ENCODE assay signal across 16 mouse cellular contexts in the genomic region with DNA sequence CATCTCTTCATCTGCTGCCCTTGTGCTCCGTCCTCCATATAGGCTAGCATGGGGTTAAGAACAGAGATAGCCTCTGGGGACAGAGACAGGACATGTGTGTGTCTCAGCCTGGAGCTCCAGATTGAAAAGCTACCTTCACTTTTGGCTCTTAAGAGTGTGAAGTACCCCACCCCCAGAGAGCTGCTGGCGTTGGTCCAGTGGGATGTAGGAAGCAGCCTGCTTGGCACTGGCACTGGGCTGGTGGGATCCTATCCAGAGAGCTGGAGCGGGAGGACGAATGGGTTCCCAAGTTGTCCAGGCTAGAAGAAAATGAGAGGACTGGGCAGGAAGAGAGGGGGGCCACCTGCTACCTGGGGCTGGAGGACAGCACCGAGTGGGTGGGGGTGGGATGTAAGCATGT. TPM values are rescaled to one million over a fixed set of nuclear protein-coding genes. Genes with fewer than 3 reads are reported as not detected.
DNase-seq lines count a peak whose midpoint lies in the region; ATAC-seq lines count a peak whose summit lies in the region.
"Had no signal": no experiment of that assay in that cellular context is flagged by ENCODE, and none has a peak within 500 bp of the region (broad histone marks: within the 10 kb centered on the region; RNA-seq: fewer than 3 reads in every experiment).

No protein-coding gene starts in this region.

- peak overlapping the region; percentile 53 for H3K27ac ChIP-seq in forebrain, embryonic 15.5 days (replicated peaks)
- H3K27ac ChIP-seq in forebrain, embryonic 10.5 days, result no peak overlapping the region
- no peak overlapping the region for H3K27ac ChIP-seq in midbrain, embryonic 13.5 days
- H3K27ac ChIP-seq: liver, embryonic 14.5 days had no signal

- H3K27me3 ChIP-seq in forebrain, embryonic 15.5 days, result no peaks in the 10 kb centered on the region
- H3K27me3 ChIP-seq in forebrain, embryonic 10.5 days (ENCODE audit: poor library complexity, severe bottlenecking), result no peaks in the 10 kb centered on the region
- H3K27me3 ChIP-seq in midbrain, embryonic 13.5 days, result no peaks in the 10 kb centered on the region

- no peak overlapping the region for H3K4me3 ChIP-seq in forebrain, embryonic 15.5 days
- H3K4me3 ChIP-seq in forebrain, embryonic 10.5 days, result no peak overlapping the region
- no peak overlapping the region for H3K4me3 ChIP-seq in midbrain, embryonic 13.5 days (replicated peaks)

- intact Hi-C loops in left cerebral cortex, postnatal 14 days (cut with DNase I), result no loop called here

- peaks cover 14% of the 10 kb centered on the region for H3K4me1 ChIP-seq in forebrain, embryonic 15.5 days
- no peaks in the 10 kb centered on the region for H3K4me1 ChIP-seq in forebrain, embryonic 10.5 days
- H3K4me1 ChIP-seq in midbrain, embryonic 13.5 days (replicated peaks), result no peaks in the 10 kb centered on the region

- H3K4me2 ChIP-seq in forebrain, embryonic 15.5 days (replicated peaks), result no peak overlapping the region
- no peak overlapping the region for H3K4me2 ChIP-seq in midbrain, embryonic 13.5 days (replicated peaks)

- 58% methylated on average over 5 of the region's 5 CpGs for WGBS in forebrain, embryonic 15.5 days
- WGBS in forebrain, embryonic 10.5 days, result 84% methylated on average over 5 of the region's 5 CpGs
- 83% methylated on average over 5 of the region's 5 CpGs for WGBS in midbrain, embryonic 13.5 days

- H3K9me3 ChIP-seq in forebrain, embryonic 15.5 days, result no peaks in the 10 kb centered on the region
- H3K9me3 ChIP-seq in forebrain, embryonic 10.5 days, result no peaks in the 10 kb centered on the region
- H3K9me3 ChIP-seq in midbrain, embryonic 13.5 days, result no peaks in the 10 kb centered on the region

- H3K36me3 ChIP-seq in forebrain, embryonic 15.5 days, result no peaks in the 10 kb centered on the region
- H3K36me3 ChIP-seq in forebrain, embryonic 10.5 days (replicated peaks), result no peaks in the 10 kb centered on the region
- no peaks in the 10 kb centered on the region for H3K36me3 ChIP-seq in midbrain, embryonic 13.5 days

- H3K9ac ChIP-seq in forebrain, embryonic 15.5 days (replicated peaks), result no peak overlapping the region
- H3K9ac ChIP-seq in midbrain, embryonic 13.5 days (replicated peaks), result no peak overlapping the region
- H3K9ac ChIP-seq: liver, embryonic 14.5 days had no signal

- 0 out of 2 replicates have a peak, but pooled peaks have one; percentile 51 for ATAC-seq in forebrain, embryonic 15.5 days (replicated peaks)
- no peak for ATAC-seq in midbrain, embryonic 13.5 days

- DNase-seq in forebrain, embryonic 10.5 days (ENCODE audit: extremely low spot score, low spot score), result no peak
- DNase-seq in layer of hippocampus, postnatal 10 days (ENCODE audit: low spot score in 2 of 2), result peak; percentile 42 to 62
- DNase-seq in layer of hippocampus, adult 9-10 months (ENCODE audit: low spot score), result no peak
- DNase-seq in cerebellum, adult 9-11 months, result peak; percentile 46
- peak; percentile 44 to 68 for DNase-seq in left cerebral cortex, postnatal 14 days (ENCODE audit: low spot score in 2 of 2)
- no peak for DNase-seq in thymus, postnatal 4 days
- DNase-seq: heart, adult 18-20 months; heart, postnatal 10 days; thymus, postnatal 14 days had no signal

RNA-seq across cellular contexts. Expression of gene AL607142.1, which starts 46.4 kb away (rescaled TPM):
- not detected in 2 replicates for polyA plus RNA-seq in forebrain, embryonic 15.5 days (2015; fragmentation: Nextera tagmentation; extraction: Ambion mirVana)
- not detected in 2 replicates for polyA plus RNA-seq in forebrain, embryonic 10.5 days (2016; fragmentation: Nextera tagmentation; extraction: Ambion mirVana)
- total RNA-seq in layer of hippocampus, postnatal 10 days (2021), result not detected
- not detected for total RNA-seq in left cerebral cortex, postnatal 14 days (2021)
- not detected in 2 replicates for polyA plus RNA-seq in midbrain, embryonic 13.5 days (2015; fragmentation: Nextera tagmentation; extraction: Ambion mirVana)
- total RNA-seq: heart, adult 18-20 months; heart, postnatal 10 days; layer of hippocampus, postnatal 25 days; megakaryocyte progenitor cell, adult 5-6 weeks had no signal
- polyA plus RNA-seq: embryonic facial prominence, embryonic 11.5 days; intestine, embryonic 16.5 days; liver, embryonic 14.5 days had no signal

Comparison
In these comparisons a context has a peak if more than half of its experiments do, and no peak if none do; other contexts are left out.
1. DNase-seq: peak in layer of hippocampus, postnatal 10 days (2 of 2), cerebellum, adult 9-11 months (single experiment) and left cerebral cortex, postnatal 14 days (2 of 2); none in forebrain, embryonic 10.5 days (single experiment), layer of hippocampus, adult 9-10 months (single experiment) and thymus, postnatal 4 days (single experiment).